Mouse (Mus musculus) thymus, postnatal 10 days (tissue): Measurements from ENCODE around the gene Trim38.

Source experiments
- DNase-seq, 2 experiments: peaks; one replicate each; pipeline ENCODE4 v3.0.0; 2021; ENCODE audit warnings: low spot score in 2 of 2

Trim38 gene

GRCm38 (mm10) chr13:23746201-23747080, 23.3 kb upstream of the Trim38 start, which contains the start of gene Hist1h2bb:
TSS of gene Hist1h2bb (plus strand) at chr13:23746734.
- DNase-seq = peak; percentile 71 to 73

GRCm38 (mm10) chr13:23747081-23747891, 22.4 kb upstream of the Trim38 start:
- DNase-seq = no peak

- no peak for DNase-seq
Measured at GRCm38 (mm10) chr13:23747892-23748288, 21.8 kb upstream of the Trim38 start.

GRCm38 (mm10) chr13:23749563-23750121, 20.1 kb upstream of the Trim38 start:
- no peak for DNase-seq

- DNase-seq = peak; percentile 64 to 68
Measured at GRCm38 (mm10) chr13:23750839-23751477, 18.8 kb upstream of the Trim38 start, which contains the start of gene Hist1h2ab. TSS of gene Hist1h2ab (plus strand) at chr13:23751126.

- no peak for DNase-seq
Measured at GRCm38 (mm10) chr13:23751478-23751956, 18.2 kb upstream of the Trim38 start.

- DNase-seq = peak; percentile 86 to 91
Measured at GRCm38 (mm10) chr13:23752067-23752741, 17.5 kb upstream of the Trim38 start, which contains the start of gene Hist1h3b. TSS of gene Hist1h3b (plus strand) at chr13:23752267.

- DNase-seq = no peak
Measured at GRCm38 (mm10) chr13:23752742-23753172, 17.0 kb upstream of the Trim38 start.

GRCm38 (mm10) chr13:23753314-23754078, 16.2 kb upstream of the Trim38 start:
- no peak for DNase-seq

- DNase-seq = no peak
Measured at GRCm38 (mm10) chr13:23755000-23755399, 14.7 kb upstream of the Trim38 start.

GRCm38 (mm10) chr13:23756790-23757189, 12.9 kb upstream of the Trim38 start, which contains the start of gene Hist1h4b:
TSS of gene Hist1h4b (plus strand) at chr13:23757013.
- peak; percentile 89 to 90 for DNase-seq

- DNase-seq = no peak
Measured at GRCm38 (mm10) chr13:23757211-23757773, 12.4 kb upstream of the Trim38 start.

GRCm38 (mm10) chr13:23757921-23758320, 11.8 kb upstream of the Trim38 start:
- no peak for DNase-seq

GRCm38 (mm10) chr13:23759251-23759771, 10.4 kb upstream of the Trim38 start:
- DNase-seq = no peak

- DNase-seq = peak in 1 of 2 experiments; percentile 54
Measured at GRCm38 (mm10) chr13:23759916-23760239, 9.8 kb upstream of the Trim38 start.

- DNase-seq = no peak
Measured at GRCm38 (mm10) chr13:23760240-23760971, 9.3 kb upstream of the Trim38 start.

GRCm38 (mm10) chr13:23760972-23761864, 8.5 kb upstream of the Trim38 start, which contains the start of gene Hist1h4a:
TSS of gene Hist1h4a (minus strand) at chr13:23761230.
- peak; percentile 99 for DNase-seq
